Mouse (Mus musculus) brown adipose tissue, adult 24 weeks (tissue): Measurements from ENCODE around the gene Cisd1. TPM values are rescaled to one million over a fixed set of nuclear protein-coding genes. Genes with fewer than 3 reads are reported as not detected.
A peak's percentile ranks its signal among the peaks of the same experiment; 100 is the strongest.

ENCODE experiments used
- H3K27ac ChIP-seq: fragments of 200-500 bp; replicated peaks from 2 replicates; pipeline ENCODE4 v1.5.1; 2012; ENCODE audit warnings: low read depth, mild to moderate bottlenecking, low read length
- H3K4me1 ChIP-seq: fragments of 200-500 bp; 2 replicates; pipeline ENCODE4 v1.6.1; 2012; ENCODE audit warnings: low read length, mixed read lengths; ENCODE audit not compliant: control insufficient read depth, insufficient read depth, insufficient read length
- H3K4me3 ChIP-seq: fragments of 200-500 bp; 2 replicates; pipeline ENCODE4 v1.5.1; 2012; ENCODE audit warnings: low read depth, mild to moderate bottlenecking, low read length, moderate library complexity; ENCODE audit not compliant: insufficient read depth
- polyA plus RNA-seq: library from polyadenylated mRNA; stranded (reverse); fragments of >200 nt; gene quantifications from 2 replicates; pipeline ENCODE4 v1.2.4, GENCODE M21; 2012; ENCODE audit not compliant: missing spikeins, insufficient read depth, insufficient read length

Gene Cisd1
- polyA plus RNA-seq, 1 experiment: 297 TPM

DNA sequence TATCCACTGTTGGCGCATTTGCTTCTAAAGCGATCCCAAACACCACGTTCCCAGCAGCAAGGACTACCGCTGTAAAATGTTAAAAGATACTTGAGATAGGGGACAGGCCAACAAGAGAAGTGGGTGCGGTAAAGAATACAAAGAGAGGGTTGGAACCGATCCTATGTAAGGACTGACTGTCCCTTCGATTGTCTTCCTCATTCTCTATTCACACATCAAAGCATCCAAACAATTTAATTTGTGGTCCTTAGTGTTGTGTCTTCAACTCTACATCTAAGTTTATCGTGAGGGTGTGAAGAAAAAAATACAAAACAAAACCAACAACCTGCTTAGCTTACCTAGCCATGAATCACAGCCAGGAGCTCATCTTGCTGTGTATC, 60.6 kb downstream of the Cisd1 start:
- no peak overlapping the region for H3K27ac ChIP-seq
- H3K4me1 ChIP-seq: peaks cover 2% of the 10 kb centered on the region; the same call in 1 of the 2 replicates
- H3K4me3 ChIP-seq: peak overlapping the region; percentile 92

Other genes with a start within 250 kb of the Cisd1 start
- 2.5 and 4.2 TPM in 2 replicates for gene Bicc1, start 185.3 kb downstream of the Cisd1 start, polyA plus RNA-seq
- 44.8 and 63.6 TPM in 2 replicates for gene Tfam, start 106.7 kb downstream of the Cisd1 start, polyA plus RNA-seq
- gene Ube2d1, start 59.7 kb downstream of the Cisd1 start, polyA plus RNA-seq: 14.9 and 20.1 TPM in 2 replicates
- gene Ipmk, start 2.8 kb upstream of the Cisd1 start, polyA plus RNA-seq: 3.5 and 5.1 TPM in 2 replicates